Mouse (Mus musculus) cortical plate, adult 2 months (tissue): ENCODE measurements at regions not wholly inside any gene's neighbourhood (a gene's known extent, or its start where the extent isn't known, plus 50 kb on each side); places are given as distances from the start of the nearest gene placed in this dataset.

Source experiments
- CTCF ChIP-seq: fragments of 200-500 bp; IDR thresholded peaks from 2 replicates; pipeline ENCODE4 v1.5.1; 2011; ENCODE audit warnings: mild to moderate bottlenecking, control low read depth, low read length; ENCODE audit not compliant: insufficient read depth; ENCODE audit errors: extremely low read depth
- POLR2A ChIP-seq: fragments of 200-500 bp; IDR thresholded peaks from 2 replicates; pipeline ENCODE4 v1.6.1; 2011; ENCODE audit warnings: mild to moderate bottlenecking, low read length, control low read depth; ENCODE audit not compliant: insufficient read depth; ENCODE audit errors: extremely low read depth

- TF ChIP-seq CTCF (no peak), POLR2A (no peak)
Observed at GRCm38 (mm10) chr13:72708728-72709127, 80.1 kb downstream of the Irx2 start.
